Mouse (Mus musculus) kidney, postnatal 0 days (tissue): Measurements from ENCODE around the gene Ublcp1. TPM values are rescaled to one million over a fixed set of nuclear protein-coding genes. Genes with fewer than 3 reads are reported as not detected.
A peak's percentile ranks its signal among the peaks of the same experiment; 100 is the strongest.

Experiments used
- ATAC-seq: fragments of 200-750 bp; cut with Nextera tagmentation; replicated peaks from 2 replicates; pipeline ENCODE4 v1.8.0; 2017; ENCODE audit warnings: low read depth, moderate number of reproducible peaks, moderate TSS enrichment, moderate library complexity; ENCODE audit not compliant: low FRiP score
- DNase-seq: peaks from one replicate; pipeline ENCODE4 v3.0.0-alpha.2; 2016; ENCODE audit warnings: low spot score
- H3K27ac ChIP-seq: fragments of 300-500 bp; sonication (generic); 2 replicates; pipeline ENCODE4 v1.5.1; 2014; ENCODE audit warnings: mild to moderate bottlenecking
- H3K27me3 ChIP-seq: fragments of 300-500 bp; sonication (generic); 2 replicates; pipeline ENCODE4 v1.6.1; 2014; ENCODE audit warnings: low read length, mixed read lengths; ENCODE audit not compliant: insufficient read depth
- H3K36me3 ChIP-seq: fragments of 300-500 bp; sonication (generic); 2 replicates; pipeline ENCODE4 v1.6.1; 2014; ENCODE audit warnings: low read length, mixed read lengths; ENCODE audit not compliant: insufficient read depth
- H3K4me1 ChIP-seq: fragments of 300-500 bp; sonication (generic); replicated peaks from 2 replicates; pipeline ENCODE4 v1.6.1; 2014; ENCODE audit warnings: antibody characterized with exemption, low read length, mixed read lengths; ENCODE audit not compliant: insufficient read depth
- H3K4me2 ChIP-seq: fragments of 300-500 bp; sonication (generic); 2 replicates; pipeline ENCODE4 v1.6.1; 2014; ENCODE audit warnings: mild to moderate bottlenecking, low read length, moderate library complexity, mixed read lengths
- H3K4me3 ChIP-seq: fragments of 300-500 bp; sonication (generic); replicated peaks from 2 replicates; pipeline ENCODE4 v1.5.1; 2014; ENCODE audit warnings: low read depth, low read length
- H3K9ac ChIP-seq: fragments of 300-500 bp; sonication (generic); 2 replicates; pipeline ENCODE4 v1.6.1; 2014; ENCODE audit warnings: low read depth, low read length
- H3K9me3 ChIP-seq: fragments of 300-500 bp; sonication (generic); replicated peaks from 2 replicates; pipeline ENCODE4 v1.6.1; 2016; ENCODE audit warnings: low read length, inconsistent platforms, mixed read lengths
- CTCF ChIP-seq: IDR thresholded peaks from 2 replicates; pipeline ENCODE4 v1.5.1; 2016; ENCODE audit warnings: antibody characterized with exemption, low read depth, mild to moderate bottlenecking, moderate library complexity
- WGBS: fragments of 180-500 bp; shearing (Covaris S2); extraction: QIAGEN DNeasy Blood & Tissue Kit; methylation state at CpG from one replicate; pipeline ENCODE4 v1.1.7; 2014; 5-methylcytosine and 5-hydroxymethylcytosine counted together
- polyA plus RNA-seq: library from polyadenylated mRNA; unstranded; fragments of >200 nt; fragmentation: Nextera tagmentation; extraction: Ambion mirVana; gene quantifications from 2 replicates; pipeline ENCODE4 v1.2.1, GENCODE M21; 2015

The Ublcp1 gene
- polyA plus RNA-seq, 1 experiment from 2014 or later, result 71.6 TPM

DNA sequence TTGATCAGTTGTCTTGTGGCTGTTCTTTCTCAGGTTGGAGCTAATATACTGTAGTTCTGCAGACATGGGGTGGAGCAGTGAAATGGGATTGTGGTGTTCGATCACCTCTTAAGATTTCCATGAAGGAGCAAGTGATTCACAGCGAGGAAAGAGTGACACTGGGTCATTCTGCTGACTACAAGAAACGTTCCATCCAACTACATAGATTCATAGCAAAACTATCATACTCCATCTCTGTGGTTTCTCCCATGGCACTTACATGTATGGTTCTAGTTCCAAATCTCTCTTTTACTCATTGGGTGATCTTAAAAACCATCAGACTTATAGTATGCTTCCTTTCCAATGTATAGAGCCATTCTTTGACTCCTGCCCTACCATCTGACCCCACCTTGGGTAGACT is 34.5 kb upstream of the Ublcp1 start:
- H3K27ac ChIP-seq, result no peak overlapping the region
- no peak overlapping the region for H3K4me3 ChIP-seq
- no peak overlapping the region for H3K4me2 ChIP-seq
- no peak for DNase-seq
- H3K36me3 ChIP-seq, result no peaks in the 10 kb centered on the region
- ATAC-seq, result no peak
- WGBS, result 87% methylated on average over 3 of the region's 3 CpGs
- no peaks in the 10 kb centered on the region for H3K9me3 ChIP-seq
- H3K4me1 ChIP-seq, result no peaks in the 10 kb centered on the region
- TF ChIP-seq CTCF, result no peak
- no peaks in the 10 kb centered on the region for H3K27me3 ChIP-seq
- no peak overlapping the region for H3K9ac ChIP-seq

GRCm38 (mm10) chr11:44504146-44504545 is 33.8 kb upstream of the Ublcp1 start:
- no peak overlapping the region for H3K9ac ChIP-seq
- no peaks in the 10 kb centered on the region for H3K27me3 ChIP-seq
- WGBS, result 71% methylated on average over 7 of the region's 7 CpGs
- H3K9me3 ChIP-seq, result no peaks in the 10 kb centered on the region
- DNase-seq (no peak), ATAC-seq (no peak)
- H3K27ac ChIP-seq, result no peak overlapping the region
- no peaks in the 10 kb centered on the region for H3K36me3 ChIP-seq
- no peak overlapping the region for H3K4me2 ChIP-seq
- no peak for TF ChIP-seq CTCF
- no peaks in the 10 kb centered on the region for H3K4me1 ChIP-seq
- H3K4me3 ChIP-seq, result no peak overlapping the region

GRCm38 (mm10) chr11:44502931-44503330 is 32.6 kb upstream of the Ublcp1 start:
- WGBS, result 27% methylated on average over 5 of the region's 5 CpGs
- Histone ChIP-seq H3K9ac (no peak overlapping the region), H3K4me1 (no peaks in the 10 kb centered on the region), H3K4me3 (no peak overlapping the region), H3K9me3 (no peaks in the 10 kb centered on the region), H3K27me3 (no peaks in the 10 kb centered on the region), H3K27ac (no peak overlapping the region), H3K36me3 (no peaks in the 10 kb centered on the region), H3K4me2 (no peak overlapping the region)
- no peak for ATAC-seq
- no peak for TF ChIP-seq CTCF
- DNase-seq, result peak; percentile 52

GRCm38 (mm10) chr11:44501477-44501876 is 31.2 kb upstream of the Ublcp1 start:
- TF ChIP-seq CTCF, result no peak
- Histone ChIP-seq H3K4me1 (peaks cover 6% of the 10 kb centered on the region; the same call in 1 of the 2 replicates), H3K4me2 (no peak overlapping the region), H3K36me3 (no peaks in the 10 kb centered on the region), H3K27me3 (no peaks in the 10 kb centered on the region), H3K9me3 (no peaks in the 10 kb centered on the region), H3K4me3 (no peak overlapping the region), H3K27ac (no peak overlapping the region), H3K9ac (no peak overlapping the region)
- no peak for ATAC-seq
- no peak for DNase-seq
- WGBS, result 69% methylated on average over 2 of the region's 2 CpGs

DNA sequence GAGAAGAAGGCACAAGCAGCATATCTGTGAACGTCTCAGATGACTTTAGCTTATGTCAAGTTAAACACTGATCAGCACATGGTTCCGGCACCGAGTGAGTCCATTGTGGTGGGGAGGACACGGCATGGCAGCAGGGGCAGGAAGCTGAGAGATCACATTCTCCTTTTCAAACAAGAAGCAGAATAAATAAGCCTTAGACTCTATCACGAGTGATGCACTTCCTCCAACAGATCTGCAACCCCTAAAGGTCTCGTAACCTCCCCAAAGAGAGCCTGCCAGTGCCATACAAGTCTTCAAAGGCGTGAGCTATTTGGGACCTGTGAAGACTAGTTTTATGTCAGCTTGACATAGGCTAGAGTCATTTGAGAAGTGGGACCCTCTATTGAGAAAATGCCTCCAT is 30.7 kb upstream of the Ublcp1 start:
- Histone ChIP-seq H3K4me1 (peaks cover 11% of the 10 kb centered on the region; the same call in 1 of the 2 replicates), H3K4me2 (no peak overlapping the region), H3K27me3 (no peaks in the 10 kb centered on the region), H3K36me3 (no peaks in the 10 kb centered on the region), H3K9ac (no peak overlapping the region), H3K9me3 (no peaks in the 10 kb centered on the region), H3K4me3 (no peak overlapping the region), H3K27ac (no peak overlapping the region)
- no peak for TF ChIP-seq CTCF
- DNase-seq (no peak), ATAC-seq (no peak)
- 79% methylated on average over 7 of the region's 7 CpGs for WGBS

DNA sequence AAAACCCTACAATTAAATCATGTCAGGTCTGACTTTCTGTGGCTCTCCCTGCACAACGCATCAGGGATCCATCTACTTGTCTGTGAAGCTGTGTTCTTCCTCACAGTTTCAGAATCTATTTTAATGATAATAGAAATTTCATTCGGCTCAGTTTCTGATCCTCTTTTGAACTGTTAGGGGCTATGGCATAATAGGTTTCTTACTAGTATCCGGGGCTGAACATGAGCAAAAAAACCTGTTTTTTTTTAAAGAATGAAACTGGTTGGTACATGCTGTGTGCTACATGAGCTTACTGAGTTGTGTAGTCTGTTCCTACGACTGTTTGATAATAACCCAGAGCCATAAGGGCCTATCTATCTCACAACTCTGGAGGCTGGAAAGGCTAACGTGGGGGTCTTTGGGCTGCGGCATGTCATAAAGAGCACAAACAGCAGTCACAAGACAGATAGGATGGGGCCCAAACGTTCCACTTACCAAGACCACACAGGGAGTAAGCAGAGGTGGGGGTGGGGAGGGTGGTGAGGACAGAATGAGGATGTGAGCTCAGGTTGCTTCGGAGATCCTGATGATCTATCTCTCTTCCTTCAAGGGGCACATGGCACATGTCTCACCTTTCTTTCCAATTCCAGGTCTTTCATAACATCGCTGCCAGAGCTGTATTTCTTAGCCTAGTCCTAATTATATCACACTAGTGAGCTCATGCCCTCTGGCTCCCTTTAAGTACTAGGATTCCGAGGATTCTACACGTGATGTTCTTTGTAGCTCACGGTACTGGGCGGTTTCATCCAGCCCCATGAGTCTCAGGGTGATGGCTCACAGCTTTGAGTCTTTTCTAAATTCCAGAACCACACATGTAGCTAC is 28.3 kb upstream of the Ublcp1 start:
- Histone ChIP-seq H3K4me2 (no peak overlapping the region), H3K27ac (no peak overlapping the region), H3K9me3 (no peaks in the 10 kb centered on the region), H3K4me1 (peaks cover 12% of the 10 kb centered on the region; the same call in 1 of the 2 replicates), H3K27me3 (no peaks in the 10 kb centered on the region), H3K4me3 (no peak overlapping the region), H3K9ac (no peak overlapping the region), H3K36me3 (no peaks in the 10 kb centered on the region)
- DNase-seq (no peak), ATAC-seq (0 out of 2 replicates have a peak, but pooled peaks have one; percentile 17)
- 54% methylated on average over 13 of the region's 13 CpGs for WGBS
- no peak for TF ChIP-seq CTCF
